Mouse (Mus musculus) layer of hippocampus, postnatal 25 days (tissue): Measurements from ENCODE around the gene Obox5. TPM values are rescaled to one million over a fixed set of nuclear protein-coding genes. Genes with fewer than 3 reads are reported as not detected.
"Not testable (repeated sequence)": the region's sequence is repeated elsewhere in the genome, so short reads cannot be mapped to it uniquely, and the experiment has no call there.

Experiments
- DNase-seq, 2 experiments: peaks; one replicate each; pipeline ENCODE4 v3.0.0; 2022; ENCODE audit warnings: mixed read lengths in 2 of 2, low spot score in 1 of 2; ENCODE audit errors: extremely low spot score in 1 of 2
- total RNA-seq, 2 experiments: library from RNA; stranded (reverse); gene quantifications; 2 replicates each; pipeline ENCODE4 v1.2.3; 2021

Gene Obox5
- not detected for total RNA-seq

- DNase-seq: not testable (repeated sequence)
Observed at GRCm38 (mm10) chr7:15749831-15750230, at the start of gene Obox5. Gene Obox5 (plus strand): TSS chr7:15750131.

- DNase-seq: not testable (repeated sequence)
Observed at GRCm38 (mm10) chr7:15749296-15749695, 635 bp upstream of the Obox5 start.

Other genes starting within 250 kb of the Obox5 start
- gene Obox3, start 110.2 kb upstream of the Obox5 start, total RNA-seq: not detected
- gene Obox6, start 89.5 kb downstream of the Obox5 start, total RNA-seq: not detected
- gene Crx, start 129.8 kb downstream of the Obox5 start, total RNA-seq: not detected
- gene Crxos, start 132.5 kb downstream of the Obox5 start, total RNA-seq: not detected
- 1,000 to 10,000 TPM; 1,670 to 1,760 TPM for gene Selenow, start 172.3 kb downstream of the Obox5 start, total RNA-seq
- 100 to 1,000 TPM; 118 to 133 TPM for gene Nop53, start 195.9 kb downstream of the Obox5 start, total RNA-seq
- gene Ehd2, start 217.4 kb downstream of the Obox5 start, total RNA-seq: 1 to 10 TPM; 4.5 to 5.5 TPM